Mouse (Mus musculus): ENCODE results near the gene Krtap19-1.

Krtap19-1 gene

DNA sequence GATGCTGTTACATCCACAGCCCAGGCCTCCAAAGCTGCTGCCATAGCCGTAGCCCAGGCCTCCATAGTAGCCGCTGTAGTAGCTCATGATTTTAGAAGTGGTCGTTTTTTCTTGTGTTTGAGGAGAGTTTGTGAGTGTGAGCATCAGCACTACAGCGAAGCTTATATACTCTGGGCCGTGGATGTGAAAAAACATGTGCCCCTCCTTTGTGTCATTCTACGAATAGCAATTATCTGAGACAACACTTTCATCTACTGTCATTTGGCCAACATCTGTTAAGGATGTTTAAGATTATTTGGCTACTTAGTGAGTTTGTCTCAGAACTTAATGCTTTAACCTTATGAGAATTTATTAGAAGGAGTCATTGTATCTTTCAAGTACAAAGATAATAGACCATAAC lies at the start of gene Krtap19-1:
Krtap19-1 (minus strand) TSS at position 101 of the 400 bp plus-strand sequence.
- DNase-seq (ENCODE audit: inconsistent ontology term), result no peak

DNA sequence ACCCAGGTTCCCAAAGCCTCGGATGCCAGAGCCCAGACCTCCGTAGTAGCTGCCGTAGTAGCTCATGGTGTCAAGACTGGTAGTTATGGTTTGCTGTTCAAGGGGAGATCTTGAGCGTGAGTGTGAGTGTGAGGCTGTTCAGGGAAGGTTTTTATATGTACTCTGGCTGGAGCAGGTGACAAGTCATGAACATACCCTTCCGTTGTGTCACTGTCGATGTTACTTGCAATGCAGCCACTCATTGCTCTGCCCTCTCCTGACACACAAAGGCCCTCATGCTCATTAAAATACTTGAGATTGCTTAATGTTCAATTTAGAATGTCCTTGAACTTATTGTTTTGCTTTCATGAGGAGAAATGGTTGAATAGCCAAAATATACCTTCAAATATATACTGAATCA lies 27.1 kb upstream of the Krtap19-1 start, which contains the start of gene Krtap19-5:
Krtap19-5 (minus strand) TSS at position 101 of the 400 bp plus-strand sequence.
- no peak for DNase-seq (ENCODE audit: inconsistent ontology term)

DNA sequence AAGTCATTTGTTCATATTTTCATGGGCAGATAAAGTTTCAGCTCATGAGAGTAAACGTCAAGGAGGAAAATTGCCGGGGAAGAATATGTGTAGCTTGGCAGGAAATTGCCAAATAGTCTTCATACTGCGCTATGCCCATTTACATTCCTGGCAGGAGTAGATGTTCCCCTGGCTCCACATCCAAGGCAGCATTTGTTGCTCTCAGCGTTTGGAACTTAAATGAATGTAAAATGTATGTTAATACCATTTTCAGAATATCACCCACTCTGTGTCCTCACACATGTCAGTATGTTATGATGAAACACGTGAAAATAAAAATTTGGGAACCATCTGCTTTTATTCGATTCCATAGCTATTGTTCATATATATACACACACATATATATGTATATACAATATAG lies 17.7 kb upstream of the Krtap19-1 start:
- no peak for DNase-seq (ENCODE audit: inconsistent ontology term)

DNA sequence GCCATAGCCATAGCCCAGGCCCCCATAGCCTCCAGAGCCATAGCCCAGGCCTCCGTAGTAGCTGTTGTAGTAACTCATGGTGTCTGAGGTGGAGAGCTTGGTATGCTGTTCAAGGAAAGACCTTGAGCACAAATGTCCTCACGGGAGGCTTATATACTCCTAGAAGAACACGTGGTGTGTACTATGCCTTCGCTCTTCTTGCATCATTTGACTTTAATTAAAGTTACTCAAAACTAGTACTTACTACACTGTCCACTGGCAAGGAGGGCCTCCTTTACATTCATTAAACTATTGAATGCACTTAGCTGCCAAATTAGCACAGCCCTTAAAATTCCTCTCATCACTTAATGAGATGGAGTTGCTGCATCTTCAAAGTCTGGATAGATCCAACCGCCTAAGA lies 15.8 kb upstream of the Krtap19-1 start, which contains the start of gene Krtap19-4:
Krtap19-4 (minus strand) TSS at position 101 of the 400 bp plus-strand sequence.
- DNase-seq (ENCODE audit: inconsistent ontology term), result no peak

DNA sequence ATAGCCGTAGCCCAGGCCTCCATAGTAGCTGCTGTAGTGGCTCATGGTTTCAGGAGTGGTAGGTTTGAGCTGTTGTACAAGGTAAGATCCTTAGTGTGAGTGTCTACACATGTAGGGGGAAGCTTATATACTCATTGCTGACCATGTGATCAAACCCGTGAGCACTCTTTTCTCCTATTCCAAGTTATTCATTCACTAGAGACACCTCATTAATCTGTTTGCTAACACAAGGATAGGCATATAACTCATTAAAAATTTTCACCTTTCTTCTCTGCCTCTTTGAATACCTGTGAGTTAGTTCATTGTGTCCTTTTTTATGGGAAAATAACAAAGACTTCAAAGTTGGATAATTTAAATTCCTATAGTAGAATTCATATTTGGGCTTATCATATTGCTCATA lies 8.7 kb upstream of the Krtap19-1 start, which contains the start of gene Krtap19-3:
Krtap19-3 (minus strand) TSS at position 101 of the 400 bp plus-strand sequence.
- DNase-seq (ENCODE audit: inconsistent ontology term), result no peak

DNA sequence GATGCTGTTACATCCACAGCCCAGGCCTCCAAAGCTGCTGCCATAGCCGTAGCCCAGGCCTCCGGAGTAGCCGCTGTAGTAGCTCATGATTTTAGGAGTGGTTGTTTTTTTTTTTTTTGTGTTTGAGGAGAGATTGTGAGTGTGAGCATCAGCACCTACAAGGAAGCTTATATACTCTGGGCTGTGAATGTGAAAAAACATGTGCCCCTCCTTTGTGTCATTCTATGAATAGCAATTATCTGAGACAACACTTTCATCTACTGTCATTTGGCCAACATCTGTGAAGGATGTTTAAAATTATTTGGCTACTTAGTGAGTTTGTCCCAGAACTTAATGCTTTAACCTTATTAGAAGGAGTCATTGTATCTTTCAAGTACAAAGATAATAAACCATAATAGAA lies 5.0 kb upstream of the Krtap19-1 start, which contains the start of gene Krtap19-2:
Krtap19-2 (minus strand) TSS at position 101 of the 400 bp plus-strand sequence.
- no peak for DNase-seq (ENCODE audit: inconsistent ontology term)

DNA sequence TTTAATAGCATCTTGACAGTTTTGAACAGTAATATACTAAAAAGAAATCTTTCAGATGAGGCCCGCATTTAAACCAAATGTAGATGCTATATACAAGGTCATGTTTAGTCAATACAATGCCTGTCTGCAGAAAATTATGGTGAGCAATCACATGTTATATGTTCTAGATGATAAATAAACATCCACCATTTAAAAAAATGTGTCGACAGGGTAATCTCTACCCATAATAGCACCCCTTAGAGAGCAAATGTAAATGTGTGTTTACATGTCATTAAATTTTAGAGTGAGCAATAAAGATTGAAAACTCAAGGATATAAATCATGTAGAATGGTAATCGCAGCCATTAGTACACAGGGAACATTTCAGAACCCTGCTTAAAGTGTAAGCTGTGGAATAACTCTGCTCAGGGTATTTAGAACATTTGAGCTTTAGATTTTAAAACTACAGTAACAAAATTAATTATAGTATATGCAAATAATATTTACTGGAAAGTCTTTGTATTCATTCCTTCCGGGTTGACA lies 4.3 kb downstream of the Krtap19-1 start:
- no peak for DNase-seq (ENCODE audit: inconsistent ontology term)

DNA sequence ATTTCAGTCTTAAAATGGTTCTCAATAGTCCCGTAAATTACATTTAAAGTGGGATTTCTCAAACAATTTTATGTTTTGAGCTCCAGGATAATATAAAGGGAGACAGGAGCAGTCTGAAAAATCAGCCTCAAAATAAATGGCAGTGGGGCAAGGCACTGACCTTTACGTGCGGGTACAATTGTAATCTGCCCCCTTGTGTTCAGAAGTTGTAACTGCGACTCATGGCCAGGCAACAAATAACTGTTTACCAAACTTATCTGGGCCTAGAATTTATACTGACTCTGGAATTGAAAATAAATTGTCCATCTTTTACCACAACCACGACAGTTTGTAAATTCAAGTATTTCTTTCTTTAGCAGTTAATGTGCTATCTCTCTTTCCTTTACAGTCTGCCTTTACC lies 17.8 kb downstream of the Krtap19-1 start:
- DNase-seq (ENCODE audit: inconsistent ontology term), result peak; percentile 14

DNA sequence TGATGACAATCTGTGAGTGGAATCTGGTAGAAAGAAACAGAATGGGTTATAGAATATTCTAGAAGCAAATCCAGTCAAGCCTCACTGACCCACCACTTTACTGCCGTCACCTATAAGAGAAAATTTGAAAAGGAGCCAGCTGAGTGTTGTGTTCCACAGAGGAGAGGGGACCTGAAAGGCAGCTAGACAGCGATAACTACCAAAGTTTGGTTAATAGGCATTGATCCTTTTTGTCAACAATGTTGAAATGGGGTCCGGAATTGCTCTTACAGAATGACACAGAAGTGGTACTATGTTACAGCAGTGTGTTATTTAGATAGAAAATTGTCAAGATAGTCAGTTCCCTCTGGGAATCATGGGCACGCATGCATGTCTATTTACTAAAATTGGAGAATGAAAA lies 20.7 kb downstream of the Krtap19-1 start:
- DNase-seq (ENCODE audit: inconsistent ontology term), result no peak

DNA sequence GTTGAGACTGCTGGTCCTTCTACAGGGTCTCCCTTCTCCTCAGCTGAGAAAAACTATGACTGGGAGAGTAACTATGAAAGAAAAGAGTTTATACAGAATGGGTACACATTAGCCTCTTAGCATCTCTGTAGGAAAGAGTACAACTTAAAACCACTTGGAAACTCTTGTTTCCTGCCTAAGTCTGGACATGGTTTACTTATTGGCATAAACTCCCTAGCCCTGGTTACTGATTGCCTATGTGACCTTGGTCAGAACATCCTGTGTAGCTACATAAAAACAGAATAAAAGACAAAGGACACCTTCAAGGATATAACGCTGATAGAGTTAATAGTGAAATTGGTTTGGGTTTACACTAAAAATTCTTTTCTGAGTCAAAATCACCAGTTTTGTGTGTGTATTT lies 21.8 kb downstream of the Krtap19-1 start:
- DNase-seq (ENCODE audit: inconsistent ontology term), result no peak

DNA sequence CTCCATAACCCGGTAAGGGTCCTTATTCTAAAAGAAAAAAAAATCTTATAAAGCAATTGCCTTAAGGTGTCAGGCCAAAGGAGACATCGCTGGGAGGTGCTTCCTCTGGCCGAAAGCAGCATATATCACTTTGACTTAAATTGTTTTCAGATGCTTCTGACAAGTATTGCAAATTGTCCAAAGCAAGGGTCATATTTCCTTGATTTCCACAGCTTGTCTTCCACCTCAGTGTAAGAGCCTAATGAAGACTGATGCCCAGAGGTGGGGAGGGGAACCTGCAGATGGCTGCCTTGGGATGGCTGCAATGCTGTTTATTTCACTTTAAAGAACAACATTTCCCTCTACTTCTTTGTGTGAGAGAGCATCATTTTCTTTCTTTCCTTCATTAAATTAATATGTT lies 42.2 kb downstream of the Krtap19-1 start:
- no peak for DNase-seq (ENCODE audit: inconsistent ontology term)

DNA sequence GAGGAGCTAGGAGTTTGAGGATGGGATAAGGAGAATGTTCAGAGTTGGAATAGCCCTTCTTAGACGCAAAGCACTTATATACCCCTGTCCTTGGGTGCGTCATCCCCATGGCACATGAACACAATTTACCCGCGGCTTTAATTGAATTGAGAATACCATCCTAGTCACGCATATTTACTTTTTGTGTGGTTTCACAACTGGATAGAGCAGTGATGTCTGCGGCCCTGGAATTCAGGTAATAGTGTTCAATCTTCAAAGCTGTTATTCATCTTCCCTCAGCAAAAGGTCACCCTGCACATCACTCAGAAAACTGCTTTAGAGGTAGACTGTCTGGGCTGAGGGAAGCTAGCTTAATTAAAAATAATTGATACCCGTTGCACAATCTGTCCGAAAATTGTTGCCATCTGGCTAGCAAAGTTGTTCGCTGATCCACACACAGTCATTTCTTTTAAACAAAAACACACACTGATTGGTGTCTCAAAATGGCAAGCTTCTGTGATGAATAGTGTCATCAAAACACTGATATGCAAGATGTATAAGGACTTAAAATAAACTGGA lies 43.0 kb downstream of the Krtap19-1 start, which contains the start of gene Krtap14:
Krtap14 (minus strand) TSS at position 51 of the 558 bp plus-strand sequence.
- no peak for DNase-seq (ENCODE audit: inconsistent ontology term)

DNA sequence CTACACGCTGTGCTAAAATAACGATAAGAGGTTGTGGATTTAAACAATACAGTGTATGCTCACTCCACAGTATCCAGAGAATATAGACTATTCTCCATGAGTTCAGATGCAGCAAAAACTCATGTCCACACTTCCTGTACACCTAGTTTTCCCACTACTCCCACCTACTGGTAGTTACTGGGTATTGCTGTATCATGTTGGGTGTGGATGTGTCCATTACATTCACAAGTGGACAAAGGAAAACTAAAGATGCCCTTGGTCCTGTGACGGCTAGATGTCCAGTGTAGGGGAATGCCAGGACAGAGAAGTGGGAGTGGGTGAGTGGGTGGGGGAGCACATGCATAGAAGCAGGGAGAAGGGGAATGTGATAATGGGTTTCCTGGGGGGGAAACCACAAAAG lies 45.5 kb downstream of the Krtap19-1 start:
- DNase-seq (ENCODE audit: inconsistent ontology term), result peak; percentile 31

DNA sequence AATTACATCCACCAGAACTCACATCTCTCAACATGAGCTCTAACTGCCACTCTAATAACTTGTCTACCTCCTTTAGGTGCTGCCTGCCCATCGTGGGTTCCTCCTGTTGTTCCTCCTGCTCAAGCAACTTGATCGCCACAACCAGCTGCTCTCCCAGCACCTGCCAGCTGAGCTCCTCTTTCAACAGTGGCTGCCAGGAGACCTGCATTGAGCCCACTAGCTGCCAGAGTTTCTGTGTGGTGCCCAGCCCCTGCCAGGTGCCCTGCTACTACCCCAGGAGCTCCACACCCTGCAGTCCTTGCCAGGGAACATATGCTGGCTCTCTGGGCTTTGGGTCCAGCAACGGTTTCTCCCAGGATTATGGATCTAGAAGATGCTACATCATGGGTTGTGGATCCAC lies 49.1 kb downstream of the Krtap19-1 start, which contains the start of gene Krtap15:
Krtap15 (plus strand) TSS at position 150 of the 400 bp plus-strand sequence.
- DNase-seq (ENCODE audit: inconsistent ontology term), result no peak
